Mouse (Mus musculus): Measurements from ENCODE around the gene Cdc20. TPM values are rescaled to one million over a fixed set of nuclear protein-coding genes. Genes with fewer than 3 reads are reported as not detected.
A peak's percentile ranks its signal among the peaks of the same experiment; 100 is the strongest.

The Cdc20 gene
- total RNA-seq, 1 experiment from 2014 or later: 10.8 TPM

GRCm38 (mm10) chr4:118417112-118417797 lies 19.9 kb downstream of the Cdc20 start:
- no peak for DNase-seq

- no peak for DNase-seq
Measured at GRCm38 (mm10) chr4:118416329-118416728, 20.8 kb downstream of the Cdc20 start.

GRCm38 (mm10) chr4:118415779-118416178 lies 21.4 kb downstream of the Cdc20 start:
- no peak for DNase-seq

GRCm38 (mm10) chr4:118413553-118413952 lies 23.6 kb downstream of the Cdc20 start:
- no peak for DNase-seq

- no peak for DNase-seq
Measured at GRCm38 (mm10) chr4:118410871-118411270, 26.3 kb downstream of the Cdc20 start.

- DNase-seq: peak; percentile 84
Measured at GRCm38 (mm10) chr4:118409142-118409900, 27.8 kb downstream of the Cdc20 start, which contains the start of the genes Szt2 and Med8. TSS of gene Szt2 (minus strand) at chr4:118409273. TSS of gene Med8 (plus strand) at chr4:118409337.

- DNase-seq: peak; percentile 32
Measured at GRCm38 (mm10) chr4:118402701-118403100, 34.5 kb downstream of the Cdc20 start.

GRCm38 (mm10) chr4:118401918-118402317 lies 35.2 kb downstream of the Cdc20 start:
- no peak for DNase-seq

GRCm38 (mm10) chr4:118401421-118401820 lies 35.7 kb downstream of the Cdc20 start:
- no peak for DNase-seq

- no peak for DNase-seq
Measured at GRCm38 (mm10) chr4:118398400-118398799, 38.8 kb downstream of the Cdc20 start.

- no peak for DNase-seq
Measured at GRCm38 (mm10) chr4:118396433-118396832, 40.7 kb downstream of the Cdc20 start.

GRCm38 (mm10) chr4:118395289-118395688 lies 41.9 kb downstream of the Cdc20 start:
- DNase-seq: no peak

- DNase-seq: no peak
Measured at GRCm38 (mm10) chr4:118394505-118394904, 42.6 kb downstream of the Cdc20 start.

GRCm38 (mm10) chr4:118390146-118390545 lies 47.0 kb downstream of the Cdc20 start:
- no peak for DNase-seq

- no peak for DNase-seq
Measured at GRCm38 (mm10) chr4:118387316-118387715, 49.8 kb downstream of the Cdc20 start.

GRCm38 (mm10) chr4:118383271-118383670 lies 53.9 kb downstream of the Cdc20 start:
- DNase-seq: no peak

Other genes with a start within 250 kb of the Cdc20 start
- 55.0 and 60.3 TPM in 2 replicates for gene Ptprf, start 145.9 kb downstream of the Cdc20 start, total RNA-seq (2021)
- gene Szt2, start 28.1 kb downstream of the Cdc20 start, total RNA-seq (2021): 33.0 and 34.4 TPM in 2 replicates
- gene Med8, start 28.0 kb downstream of the Cdc20 start, total RNA-seq (2021): 67.9 and 85.3 TPM in 2 replicates
- 120 and 128 TPM in 2 replicates for gene Elovl1, start 9.3 kb downstream of the Cdc20 start, total RNA-seq (2021)
- gene Mpl, start 20.2 kb upstream of the Cdc20 start, total RNA-seq (2021): not detected in 2 replicates
- 36.3 and 44.4 TPM in 2 replicates for gene Tie1, start 52.7 kb upstream of the Cdc20 start, total RNA-seq (2021)
- gene 2610528J11Rik, start 89.6 kb upstream of the Cdc20 start, total RNA-seq (2021): not detected in 2 replicates
- gene Tmem125, start 106.7 kb upstream of the Cdc20 start, total RNA-seq (2021): not detected in 2 replicates
- not detected in 2 replicates for gene Cfap57, start 183.4 kb upstream of the Cdc20 start, total RNA-seq (2021)
- 67.7 and 74.7 TPM in 2 replicates for gene Ebna1bp2, start 183.4 kb upstream of the Cdc20 start, total RNA-seq (2021)
- gene Olfr62, start 221.6 kb upstream of the Cdc20 start, total RNA-seq (2021): not detected in 2 replicates